ENCODE assay signal across 25 mouse cellular contexts in the genomic region with DNA sequence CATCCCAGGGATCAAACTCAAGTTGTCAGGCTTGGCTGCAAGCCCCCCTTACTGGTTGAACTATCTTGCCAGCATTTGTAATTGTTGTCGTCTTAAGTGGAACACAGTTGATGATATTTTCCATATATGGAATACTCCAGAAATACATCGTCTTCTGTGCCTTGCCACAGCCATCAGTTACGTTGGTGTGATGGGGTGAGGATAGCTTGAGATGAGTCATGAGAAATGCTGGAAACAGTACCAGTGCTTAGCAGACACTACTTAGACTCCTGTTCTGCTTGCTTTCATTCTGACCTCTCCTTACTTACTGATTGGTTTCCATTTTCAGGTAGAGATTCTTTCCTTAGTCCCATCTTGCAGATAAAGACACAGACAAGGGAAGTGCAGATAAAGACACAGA. TPM values are rescaled to one million over a fixed set of nuclear protein-coding genes. Genes with fewer than 3 reads are reported as not detected.
DNase-seq lines count a peak whose midpoint lies in the region; ATAC-seq lines count a peak whose summit lies in the region.
"Had no signal": no experiment of that assay in that cellular context is flagged by ENCODE, and none has a peak within 500 bp of the region (broad histone marks: within the 10 kb centered on the region; RNA-seq: fewer than 3 reads in every experiment).

No protein-coding gene starts in this region.

- H3K9ac ChIP-seq in heart, embryonic 12.5 days = no peak overlapping the region
- H3K9ac ChIP-seq: embryonic facial prominence, embryonic 13.5 days; embryonic facial prominence, embryonic 15.5 days; forebrain, embryonic 12.5 days had no signal

- 29% methylated on average over 3 of the region's 3 CpGs for WGBS in heart, embryonic 12.5 days

- H3K4me2 ChIP-seq in heart, embryonic 12.5 days = no peak overlapping the region
- H3K4me2 ChIP-seq: embryonic facial prominence, embryonic 13.5 days; embryonic facial prominence, embryonic 15.5 days; forebrain, embryonic 12.5 days had no signal

- peaks cover 27% of the 10 kb centered on the region for H3K4me1 ChIP-seq in heart, embryonic 12.5 days (replicated peaks)

- ATAC-seq in frontal cortex, adult (ENCODE audit: low TSS enrichment) = peak; percentile 84; the same call in 1 of the 2 replicates
- ATAC-seq in heart, embryonic 12.5 days (ENCODE audit: insufficient number of reproducible peaks, low FRiP score) = no peak
- ATAC-seq: activated CD4-positive, CD25-positive, alpha-beta regulatory T cell, adult 4 months; forebrain, embryonic 14.5 days; forebrain, embryonic 16.5 days; Patski had no signal

- no peaks in the 10 kb centered on the region for H3K36me3 ChIP-seq in heart, embryonic 12.5 days
- H3K36me3 ChIP-seq: embryonic facial prominence, embryonic 13.5 days; embryonic facial prominence, embryonic 15.5 days; forebrain, embryonic 10.5 days; forebrain, embryonic 12.5 days had no signal

- H3K9me3 ChIP-seq in heart, embryonic 12.5 days (replicated peaks) = no peaks in the 10 kb centered on the region
- H3K9me3 ChIP-seq: embryonic facial prominence, embryonic 13.5 days; embryonic facial prominence, embryonic 15.5 days; forebrain, embryonic 10.5 days; forebrain, embryonic 12.5 days had no signal

- DNase-seq in frontal cortex, postnatal 25 days (ENCODE audit: low spot score in 2 of 2) = no peak
- peak; percentile 45 for DNase-seq in 3T3-L1 (ENCODE audit: low read depth, low spot score)
- DNase-seq in brain, adult 2 months (ENCODE audit: low read depth, low spot score) = peak; percentile 68
- DNase-seq: adrenal gland, adult 8-10 months; adrenal gland, postnatal 14 days; adrenal gland, postnatal 36 days; cerebellum, adult 11 months; cerebellum, adult 18-20 months; cerebellum, adult 8-10 months; cerebellum, adult 9-11 months; cerebellum, postnatal 14 days; cerebellum, postnatal 36 days; embryo, embryonic 11 days had no signal

- no peak overlapping the region for H3K4me3 ChIP-seq in heart, embryonic 12.5 days
- H3K4me3 ChIP-seq: embryonic facial prominence, embryonic 13.5 days; embryonic facial prominence, embryonic 15.5 days; erythroblast, embryonic 14.5 days; forebrain, embryonic 10.5 days; forebrain, embryonic 12.5 days had no signal

- H3K27ac ChIP-seq in heart, embryonic 12.5 days (ENCODE audit: poor library complexity, severe bottlenecking) = no peak overlapping the region
- H3K27ac ChIP-seq: embryonic facial prominence, embryonic 13.5 days; embryonic facial prominence, embryonic 15.5 days; forebrain, embryonic 10.5 days; forebrain, embryonic 12.5 days had no signal

- H3K27me3 ChIP-seq in heart, embryonic 12.5 days (replicated peaks) = peaks cover 83% of the 10 kb centered on the region

RNA-seq across cellular contexts. Expression of a gene that starts 6.3 kb away (rescaled TPM):
- polyA plus RNA-seq in heart, embryonic 12.5 days (2016; fragmentation: Nextera tagmentation; extraction: Ambion mirVana) = 0.08 TPM in 1 of 2 replicates, not detected in the other
- polyA plus RNA-seq: activated CD4-positive, CD25-positive, alpha-beta regulatory T cell, adult 4 months; C2C12; erythroblast, embryonic 14.5 days; Patski had no signal

RNA-seq across cellular contexts. Expression of a gene that starts 37.0 kb away (rescaled TPM):
- polyA plus RNA-seq in heart, embryonic 12.5 days (2016; fragmentation: Nextera tagmentation; extraction: Ambion mirVana) = 38.2 and 38.4 TPM in 2 replicates

RNA-seq across cellular contexts. Expression of a gene that starts 54.6 kb away (rescaled TPM):
- 41.2 and 41.8 TPM in 2 replicates for polyA plus RNA-seq in heart, embryonic 12.5 days (2016; fragmentation: Nextera tagmentation; extraction: Ambion mirVana)

Comparison
In these comparisons a context has a peak if more than half of its experiments do, and no peak if none do; other contexts are left out.
1. DNase-seq: peak in 3T3-L1 (single experiment) and brain, adult 2 months (single experiment); none in frontal cortex, postnatal 25 days (0 of 2).